Mouse (Mus musculus) ZHBTc4 (cell line): ENCODE results near the gene Pex16.

Experiments used
- DNase-seq: peaks from one replicate; pipeline ENCODE4 v3.0.0-alpha.2; 2011; ENCODE audit warnings: low read depth, low spot score

Gene Pex16

GRCm38 (mm10) chr2:92370375-92370774 lies 4.1 kb upstream of the Pex16 start:
- DNase-seq = no peak

- DNase-seq = peak; percentile 95
Observed at GRCm38 (mm10) chr2:92370821-92371805, 3.4 kb upstream of the Pex16 start.

- peak; percentile 89 for DNase-seq
Observed at GRCm38 (mm10) chr2:92371971-92372690, 2.3 kb upstream of the Pex16 start.

GRCm38 (mm10) chr2:92372767-92373436 lies 1.6 kb upstream of the Pex16 start:
- DNase-seq = peak; percentile 42

- DNase-seq = no peak
Observed at GRCm38 (mm10) chr2:92373437-92373813, 1.1 kb upstream of the Pex16 start.

- peak; percentile 97 for DNase-seq
Observed at GRCm38 (mm10) chr2:92375099-92375623, 685 bp downstream of the Pex16 start.

GRCm38 (mm10) chr2:92375788-92376187 lies 1.3 kb downstream of the Pex16 start:
- DNase-seq = no peak

GRCm38 (mm10) chr2:92376300-92376699 lies 1.8 kb downstream of the Pex16 start:
- DNase-seq = no peak

- no peak for DNase-seq
Observed at GRCm38 (mm10) chr2:92377320-92377719, 2.8 kb downstream of the Pex16 start.

- DNase-seq = no peak
Observed at GRCm38 (mm10) chr2:92379783-92380494, 5.5 kb downstream of the Pex16 start.

GRCm38 (mm10) chr2:92380495-92381050 lies 6.1 kb downstream of the Pex16 start:
- DNase-seq = no peak

GRCm38 (mm10) chr2:92381161-92381560 lies 6.7 kb downstream of the Pex16 start:
- DNase-seq = no peak

- no peak for DNase-seq
Observed at GRCm38 (mm10) chr2:92381901-92382588, 7.6 kb downstream of the Pex16 start, which contains the start of gene 1700029I15Rik. TSS of gene 1700029I15Rik (plus strand) at chr2:92382538.

- DNase-seq = no peak
Observed at GRCm38 (mm10) chr2:92382759-92383158, 8.3 kb downstream of the Pex16 start.

GRCm38 (mm10) chr2:92384101-92384500 lies 9.6 kb downstream of the Pex16 start:
- DNase-seq = no peak

- peak; percentile 60 for DNase-seq
Observed at GRCm38 (mm10) chr2:92385113-92386051, 10.9 kb downstream of the Pex16 start.

- no peak for DNase-seq
Observed at GRCm38 (mm10) chr2:92386821-92387570, 12.5 kb downstream of the Pex16 start.

GRCm38 (mm10) chr2:92387646-92388045 lies 13.2 kb downstream of the Pex16 start:
- DNase-seq = no peak
